Mouse (Mus musculus): Measurements from ENCODE around the gene Olfr1110.

- no peak for TF ChIP-seq CTCF (IDR thresholded peaks at IDR 0.05; ENCODE audit: insufficient read depth, low read depth, low read length)
- TF ChIP-seq POLR2A (IDR thresholded peaks at IDR 0.05; ENCODE audit: insufficient read depth, low read depth, low read length), result no peak
Measured at GRCm38 (mm10) chr2:87140200-87140599, at the start of gene Olfr1110.

Data from olfactory bulb, adult 2 months (tissue).